Mouse (Mus musculus) embryonic stem cell, embryonic (primary cell): Measurements from ENCODE around the gene Spaca6.

ENCODE experiments used
- CTCF ChIA-PET, 4 experiments: fragments of 300-600 bp in 2 of 4; fragments of 350-600 bp in 2 of 4; sonication (Branson Sonifier 250); formaldehyde crosslinking; loops; one replicate each; lab custom pipeline; 2022; ENCODE audit warnings: inconsistent platforms in 2 of 4; lab: Charles Lee
- POLR2A ChIA-PET, 4 experiments: fragments of 300-600 bp in 2 of 4; fragments of 350-600 bp in 2 of 4; sonication (Branson Sonifier 250); formaldehyde crosslinking; loops; one replicate each; lab custom pipeline; 2022; ENCODE audit warnings: antibody characterized with exemption in 4 of 4, inconsistent platforms in 1 of 4; lab: Charles Lee

Gene Spaca6

DNA sequence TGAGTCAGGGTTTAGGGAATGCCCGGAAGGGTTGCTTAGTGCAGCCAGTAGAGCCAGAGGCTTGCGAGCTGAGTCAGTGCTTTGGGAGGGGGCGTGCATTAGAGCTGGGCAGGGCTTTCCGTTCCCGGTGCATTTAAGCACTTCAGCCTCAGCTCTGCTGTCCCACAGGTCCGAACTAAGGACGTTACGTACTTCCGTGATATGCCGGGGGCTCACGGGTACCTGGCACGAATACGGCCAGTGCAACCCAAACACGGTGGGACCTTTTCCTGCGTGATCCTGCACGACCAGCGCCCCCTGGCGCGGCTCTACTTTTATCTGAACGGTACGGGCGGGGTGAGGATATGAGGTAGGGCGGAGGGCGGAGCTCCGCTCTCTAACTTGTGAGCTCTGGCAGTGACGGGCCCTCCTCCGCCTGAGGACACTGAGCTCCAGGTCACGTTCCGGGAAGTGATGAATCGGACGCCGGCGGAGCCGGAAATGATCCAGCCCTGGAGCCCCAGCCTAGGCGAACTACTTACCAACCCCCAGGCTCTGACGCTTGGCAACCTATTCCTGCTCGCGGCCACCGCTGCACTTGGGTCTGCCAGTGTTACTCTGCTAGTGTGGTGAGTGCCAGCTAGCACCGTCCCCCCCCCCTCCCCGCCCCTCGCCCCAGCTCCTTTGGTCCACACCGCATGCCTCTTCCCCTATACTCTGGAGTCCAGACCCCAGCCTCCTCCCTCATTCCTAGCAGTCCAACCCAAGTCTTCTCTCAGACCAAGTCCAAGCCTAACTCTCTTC is 11.2 kb downstream of the Spaca6 start:
- ChIA-PET POLR2A (interaction anchor here (0.6 to 3.3 kb wide), 31 partner anchors 8 to 464 kb away, joined by 3 to 62 read pairs (median 5); partner anchors contain the start of genes Spaca6 (in 4 of the 4), Lnpep (in 3 of the 4) and Riok2 (in 1 of the 4)), CTCF (interaction anchor here (0.5 to 2.7 kb wide), 27 partner anchors 8 to 534 kb away, joined by 3 to 56 read pairs (median 4); partner anchors contain the start of gene Spaca6 (in 3 of the 4))

DNA sequence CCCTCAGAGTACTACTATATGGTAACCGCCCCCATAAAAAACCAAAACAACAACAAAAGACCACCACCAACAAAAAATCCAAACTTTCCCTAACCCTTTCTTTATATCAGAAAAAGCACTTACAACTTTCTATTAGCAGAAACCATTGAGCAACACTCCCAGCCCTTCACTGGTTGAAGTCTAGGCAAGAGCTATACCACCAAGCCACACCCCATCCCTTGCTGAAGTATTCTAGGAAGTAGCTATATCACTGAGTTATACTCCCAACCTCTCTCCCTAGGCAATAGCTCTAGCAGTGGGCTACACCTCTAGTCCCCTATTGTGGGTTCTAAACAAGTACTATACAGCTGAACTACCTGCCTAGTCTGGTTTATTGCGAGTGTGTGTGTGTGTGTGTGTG is 12.3 kb downstream of the Spaca6 start:
- ChIA-PET CTCF (interaction anchor here in 2 of 4 experiments (0.5 to 2.7 kb wide), 2 partner anchors 13 to 73 kb away, joined by 4 to 13 read pairs; no protein-coding TSS in a partner anchor), POLR2A (interaction anchor here in 3 of 4 experiments (0.9 to 3.3 kb wide), 9 partner anchors 9 to 236 kb away, joined by 3 to 62 read pairs (median 9); partner anchors contain the start of genes Spaca6 (in 3 of the 3) and Lnpep (in 1 of the 3))

DNA sequence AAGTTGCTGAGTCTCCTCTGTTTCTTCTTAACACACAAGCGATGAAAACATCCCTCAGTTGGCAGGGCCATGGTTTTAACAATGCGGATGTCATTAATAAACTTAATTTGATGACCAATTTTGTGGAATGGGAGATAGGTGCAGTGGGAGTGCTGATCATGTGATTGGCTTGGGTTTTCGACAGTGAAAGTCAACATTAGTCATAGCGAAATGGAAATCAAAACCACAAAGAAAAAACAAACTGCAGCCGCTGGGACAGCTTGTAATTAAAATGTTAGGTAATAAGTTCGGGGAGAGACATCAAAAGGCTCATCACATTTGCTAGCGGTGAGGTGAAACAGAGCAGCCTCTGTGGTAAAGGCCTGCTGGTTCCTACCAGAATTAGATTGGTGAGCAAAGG is 13.8 kb downstream of the Spaca6 start:
- CTCF ChIA-PET: no interaction called here

DNA sequence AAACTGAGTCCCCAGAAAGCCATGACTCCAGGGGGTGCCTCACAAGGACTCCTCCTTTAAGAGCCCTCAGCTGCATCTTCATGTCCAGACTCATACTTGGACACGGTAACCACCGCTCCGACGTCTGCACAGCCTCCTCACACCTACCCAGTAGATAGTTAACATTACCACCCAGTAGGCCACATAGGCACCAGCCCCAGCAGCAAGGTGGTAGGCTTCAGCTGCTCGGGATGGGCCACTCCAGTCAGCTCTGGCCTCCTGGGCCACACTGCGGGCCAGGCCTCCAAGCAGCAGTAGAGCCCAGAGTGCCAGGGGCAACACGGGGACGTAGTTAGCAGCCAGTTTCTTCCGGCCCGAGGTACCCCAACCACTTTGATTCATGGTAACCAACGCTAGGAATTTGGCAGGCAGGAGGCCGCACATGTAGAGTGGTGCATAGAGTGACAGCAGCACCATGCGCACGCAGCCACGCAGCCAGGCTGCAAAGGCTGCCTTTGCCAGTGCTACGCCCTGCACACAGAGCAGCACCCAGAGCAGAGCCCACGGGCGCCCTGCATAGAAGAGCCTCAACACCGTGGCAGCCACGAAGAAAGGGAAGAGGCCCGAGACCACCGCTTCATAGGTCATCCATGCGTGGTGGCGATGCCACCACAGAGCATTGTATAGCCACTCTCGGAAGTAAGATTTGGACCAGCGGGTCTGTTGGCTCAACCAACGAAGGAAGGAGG is 16.7 kb downstream of the Spaca6 start:
- ChIA-PET CTCF (no interaction called here), POLR2A (interaction anchor here in 1 of 4 experiments (1.1 kb wide), 1 partner anchor 12 kb away, joined by 3 read pairs; no protein-coding TSS in a partner anchor)

More for the DNA sequence above, 13.8 kb downstream of the Spaca6 start:
- POLR2A ChIA-PET: no interaction called here

- ChIA-PET CTCF (interaction anchor here in 2 of 4 experiments (1.3 to 1.4 kb wide), 2 partner anchors 12 to 415 kb away, joined by 3 to 4 read pairs; no protein-coding TSS in a partner anchor), POLR2A (interaction anchor here in 2 of 4 experiments (0.5 to 2.5 kb wide), 2 partner anchors 7 to 16 kb away, joined by 3 to 11 read pairs; no protein-coding TSS in a partner anchor)
Observed at GRCm38 (mm10) chr17:17844606-17845005, 17.6 kb downstream of the Spaca6 start.

DNA sequence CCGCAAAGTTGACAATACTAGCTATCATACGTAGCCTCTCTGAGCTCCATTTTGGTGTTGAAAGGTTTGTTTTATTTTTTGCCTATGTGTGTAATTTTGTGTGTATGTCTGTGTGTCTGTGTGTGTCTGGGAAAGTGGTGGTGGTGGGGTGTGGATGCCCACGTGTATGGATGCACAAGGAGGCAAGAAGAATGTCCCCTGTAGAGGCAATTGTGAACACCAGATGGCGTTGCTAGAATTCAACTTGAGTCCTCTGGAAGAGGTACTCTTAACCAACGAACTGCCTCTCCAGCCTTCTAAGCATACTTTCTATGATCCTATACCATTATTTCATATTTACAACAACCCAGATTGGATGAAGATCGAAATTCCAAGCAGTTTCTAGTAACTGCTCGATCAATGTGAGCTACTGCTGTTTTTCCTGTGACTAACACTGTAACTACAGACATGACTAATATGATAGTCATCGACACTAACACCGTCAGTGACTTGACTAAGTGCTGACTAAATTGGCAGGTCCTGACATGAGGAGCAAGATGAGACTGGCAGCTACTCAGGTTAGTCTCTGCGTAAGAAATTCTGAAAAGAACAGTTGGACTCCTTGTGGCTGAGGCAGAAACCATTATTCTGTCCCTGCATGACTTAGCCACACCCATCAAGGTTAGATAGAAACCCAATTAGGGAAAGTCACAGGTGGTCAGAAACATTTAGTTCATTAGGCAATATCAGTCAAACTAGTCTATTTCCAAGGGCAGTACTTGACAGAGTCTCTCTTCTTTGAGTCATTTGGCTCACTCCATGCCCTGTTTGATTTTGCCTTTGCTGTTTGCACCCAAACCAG is 18.4 kb downstream of the Spaca6 start:
- CTCF ChIA-PET: interaction anchor here in 2 of 4 experiments (0.7 to 1.4 kb wide), 4 partner anchors 11 to 416 kb away, joined by 3 to 4 read pairs (median 3); no protein-coding TSS in a partner anchor
- POLR2A ChIA-PET: interaction anchor here in 2 of 4 experiments (0.5 to 2.5 kb wide), 2 partner anchors 8 to 17 kb away, joined by 3 to 11 read pairs; no protein-coding TSS in a partner anchor

DNA sequence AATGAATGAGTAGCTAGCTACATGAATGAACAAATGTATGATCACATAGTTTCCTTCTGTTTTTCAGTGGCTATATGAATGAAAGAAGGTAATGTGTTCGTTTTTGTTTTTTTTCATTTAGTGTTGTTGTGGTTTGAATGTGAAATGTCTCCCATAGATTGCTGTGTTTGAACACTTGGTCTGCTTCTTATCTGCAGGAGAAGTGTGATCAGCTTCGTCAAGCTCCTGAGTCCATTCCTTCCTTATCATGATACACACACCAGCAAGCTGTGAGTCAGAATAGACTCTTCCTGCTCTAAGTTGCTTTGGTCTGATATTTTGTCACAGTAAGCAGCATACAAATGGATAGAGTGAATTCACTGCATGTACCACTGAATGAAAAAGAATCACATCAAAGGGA is 22.0 kb downstream of the Spaca6 start:
- POLR2A ChIA-PET: interaction anchor here (0.7 to 2.2 kb wide), 6 partner anchors 9 to 87 kb away, joined by 3 to 8 read pairs (median 4); no protein-coding TSS in a partner anchor
- CTCF ChIA-PET: interaction anchor here in 1 of 4 experiments (1.6 kb wide), 1 partner anchor 11 kb away, joined by 6 read pairs; no protein-coding TSS in a partner anchor

GRCm38 (mm10) chr17:17849906-17850712 is 23.2 kb downstream of the Spaca6 start:
- POLR2A ChIA-PET: interaction anchor here in 1 of 4 experiments (0.5 kb wide), 1 partner anchor 24 kb away, joined by 4 read pairs; no protein-coding TSS in a partner anchor
- CTCF ChIA-PET: no interaction called here

DNA sequence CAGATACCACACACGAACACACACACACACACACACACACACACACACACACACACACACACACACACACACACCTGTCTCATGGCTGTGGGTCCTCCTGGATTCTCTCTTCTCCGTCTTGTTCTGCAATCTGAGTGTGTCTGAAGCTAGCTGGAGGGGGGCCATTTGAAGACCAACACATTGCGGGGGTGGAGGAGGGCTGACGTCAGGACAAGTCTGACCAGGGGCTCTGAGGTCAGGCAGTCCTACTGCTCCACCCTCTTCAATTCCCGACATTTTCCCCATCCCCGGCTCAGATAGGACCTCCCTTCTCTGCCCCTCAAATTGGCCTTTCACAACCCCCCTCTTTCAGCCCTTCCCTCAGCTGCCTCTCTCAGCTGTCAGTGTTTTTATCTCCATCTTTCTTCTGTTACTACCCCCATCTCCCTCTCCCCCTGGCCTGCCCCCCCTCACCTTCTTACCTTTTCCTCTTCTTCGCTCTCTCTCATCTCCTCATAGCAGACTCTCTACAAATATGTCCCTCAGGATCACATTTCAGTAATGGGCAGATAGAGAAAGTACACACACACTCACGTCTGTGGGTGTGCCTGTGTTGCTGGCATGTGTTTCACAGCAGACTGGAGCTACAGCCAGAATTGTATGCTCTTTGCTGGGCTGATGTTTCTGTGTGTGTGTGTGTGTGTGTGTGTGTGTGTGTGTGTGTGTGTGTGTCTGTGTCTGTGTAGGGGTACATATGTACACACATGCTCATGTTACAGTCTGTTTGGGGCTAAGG is 28.3 kb downstream of the Spaca6 start, which contains the start of gene Has1:
TSS of gene Has1 (minus strand) at position 142 of the 775 bp plus-strand sequence.
- POLR2A ChIA-PET: interaction anchor here in 1 of 4 experiments (0.8 kb wide), 1 partner anchor 13 kb away, joined by 5 read pairs; no protein-coding TSS in a partner anchor
- CTCF ChIA-PET: no interaction called here

DNA sequence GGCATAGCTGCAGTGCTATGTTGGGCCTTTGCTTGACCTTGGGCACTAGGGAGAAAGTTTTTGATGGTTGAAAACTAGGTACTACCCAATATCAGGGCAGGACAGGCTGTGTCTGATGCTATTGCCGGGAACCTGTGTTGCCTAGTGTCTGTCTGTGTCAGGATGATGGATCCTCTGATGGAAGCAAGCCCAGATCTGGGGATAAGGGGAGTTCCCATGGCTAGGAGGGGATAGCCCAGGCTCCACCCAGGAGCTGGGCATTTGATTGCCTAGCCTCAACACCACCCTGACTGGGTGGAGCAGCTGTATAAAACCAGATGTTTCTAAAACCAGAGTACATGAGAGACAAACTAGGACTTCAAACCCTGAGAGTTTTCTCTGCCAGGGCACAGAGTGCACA is 29.7 kb downstream of the Spaca6 start:
- POLR2A ChIA-PET: interaction anchor here in 1 of 4 experiments (0.5 to 0.8 kb wide), 2 partner anchors 28 to 30 kb away, joined by 3 to 4 read pairs; partner anchors contain the start of gene Spaca6
- CTCF ChIA-PET: interaction anchor here in 1 of 4 experiments (1.0 kb wide), 2 partner anchors 11 to 19 kb away, joined by 3 read pairs; no protein-coding TSS in a partner anchor

DNA sequence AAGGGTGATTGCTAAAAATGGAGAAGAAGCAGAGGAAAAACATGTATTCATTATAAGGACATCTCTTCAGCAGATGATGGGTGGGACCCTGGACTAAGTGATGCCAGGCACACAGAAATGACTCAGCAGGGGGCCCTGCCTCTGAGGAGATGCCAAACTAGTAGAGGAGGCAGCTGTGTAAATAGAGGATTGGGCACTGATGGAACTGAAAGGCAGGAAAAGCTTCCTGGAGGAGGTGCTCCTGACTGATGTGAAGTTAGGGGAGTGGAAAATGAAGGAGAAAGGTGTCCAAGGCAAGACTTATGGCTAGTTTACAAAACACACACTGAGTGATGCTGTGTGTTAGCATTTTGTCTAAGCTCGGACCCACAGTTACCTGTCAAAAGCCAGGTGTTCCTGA is 30.5 kb downstream of the Spaca6 start:
- CTCF ChIA-PET: no interaction called here

GRCm38 (mm10) chr17:17860110-17860509 is 33.2 kb downstream of the Spaca6 start:
- POLR2A ChIA-PET: interaction anchor here in 1 of 4 experiments (0.6 kb wide), 1 partner anchor 33 kb away, joined by 3 read pairs; no protein-coding TSS in a partner anchor
- CTCF ChIA-PET: interaction anchor here in 2 of 4 experiments (0.6 to 0.7 kb wide), 3 partner anchors 14 to 93 kb away, joined by 3 read pairs; no protein-coding TSS in a partner anchor

More for the DNA sequence above, 30.5 kb downstream of the Spaca6 start:
- POLR2A ChIA-PET: no interaction called here

DNA sequence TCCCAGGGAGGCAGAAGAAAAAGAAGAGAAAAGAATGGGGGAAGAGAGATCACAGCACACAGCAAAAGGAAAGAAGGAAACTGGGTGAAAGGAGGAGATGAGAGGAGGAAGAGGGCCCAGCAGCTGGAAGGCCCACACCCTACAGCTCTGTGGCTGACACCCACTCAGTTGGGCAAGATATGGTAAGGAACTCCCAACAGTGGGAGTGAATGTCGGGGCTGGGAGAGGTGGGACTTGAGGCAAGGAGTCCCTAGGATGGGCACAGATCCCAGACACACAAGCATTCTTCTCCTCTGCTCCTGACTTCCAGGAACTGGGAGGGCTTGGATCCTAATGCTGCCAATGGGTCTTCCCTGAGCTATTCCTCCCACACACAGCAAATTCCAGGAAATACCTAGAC is 35.4 kb downstream of the Spaca6 start:
- POLR2A ChIA-PET: interaction anchor here in 2 of 4 experiments (1.0 to 1.6 kb wide), 2 partner anchors 24 to 25 kb away, joined by 3 to 5 read pairs; no protein-coding TSS in a partner anchor
- CTCF ChIA-PET: no interaction called here

GRCm38 (mm10) chr17:17865168-17865567 is 38.2 kb downstream of the Spaca6 start:
- POLR2A ChIA-PET: no interaction called here
- CTCF ChIA-PET: no interaction called here

GRCm38 (mm10) chr17:17866801-17867469 is 40.0 kb downstream of the Spaca6 start:
- CTCF ChIA-PET: interaction anchor here in 1 of 4 experiments (0.6 kb wide), 1 partner anchor 29 kb away, joined by 3 read pairs; no protein-coding TSS in a partner anchor
- POLR2A ChIA-PET: no interaction called here
